In the genomic region with DNA sequence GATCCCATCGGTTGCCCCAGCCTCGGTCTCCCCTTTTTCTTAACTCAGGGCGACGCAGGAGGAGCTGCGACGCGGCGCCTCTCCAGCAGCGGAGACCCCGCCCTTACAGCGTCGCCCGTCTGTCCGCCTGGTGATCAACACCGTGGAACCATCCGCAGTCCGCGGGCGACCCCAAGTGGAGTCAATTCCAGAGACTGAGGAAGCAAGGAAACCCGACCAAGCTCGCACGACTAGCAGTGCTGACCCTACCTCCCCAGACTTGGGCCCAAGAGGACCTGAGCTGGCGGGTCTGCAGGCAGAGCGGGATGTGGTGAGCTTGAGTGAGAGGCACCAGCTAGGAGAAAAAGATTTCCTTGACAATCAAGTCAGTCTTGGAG, we compare ENCODE assay signal across 2 mouse cellular contexts.
TF ChIP-seq lines count a peak whose summit lies in the region.

No protein-coding gene starts in this region.

TF ChIP-seq in C2C12, 6 proteins besides CTCF, POLR2A, EP300 and RAD21 (continued from another document):
- no peak for TF ChIP-seq USF1 (IDR thresholded peaks at IDR 0.05; ENCODE audit: low read depth)
- TF ChIP-seq MYOG (IDR thresholded peaks at IDR 0.05; ENCODE audit: control insufficient read depth, extremely low read depth, insufficient read length): no peak
- TF ChIP-seq FOSL1 (IDR thresholded peaks at IDR 0.05; ENCODE audit: insufficient read depth, low read length, poor library complexity, severe bottlenecking): no peak
TF ChIP-seq in C2C12: peak in this region for 0.

TF ChIP-seq in myocyte, 11 proteins besides CTCF, POLR2A, EP300 and RAD21 (continued from another document):
- TF ChIP-seq TCF12 (IDR thresholded peaks at IDR 0.05; ENCODE audit: insufficient read depth, poor library complexity, severe bottlenecking) (no peak), TCF3 (IDR thresholded peaks at IDR 0.05; ENCODE audit: insufficient read length, low read depth) (no peak), CEBPB (IDR thresholded peaks at IDR 0.05; ENCODE audit: insufficient read depth, poor library complexity, severe bottlenecking) (no peak), E2F4 (IDR thresholded peaks at IDR 0.05; ENCODE audit: insufficient read depth) (no peak), MYOG (IDR thresholded peaks at IDR 0.05; ENCODE audit: control insufficient read depth in 1 of 3, insufficient read depth in 1 of 3, insufficient read length in 2 of 3, low read depth in 2 of 3) (no peak), POLR2AphosphoS2 (IDR thresholded peaks at IDR 0.05; ENCODE audit: insufficient read length, low read depth) (no peak), SRF (IDR thresholded peaks at IDR 0.05; ENCODE audit: control insufficient read depth, insufficient read length, low read depth) (no peak), MAX (IDR thresholded peaks at IDR 0.05; ENCODE audit: low read depth) (no peak)
